Mouse (Mus musculus) megakaryocyte, embryonic 14.5 days (primary cell): ENCODE measurements at regions not wholly inside any gene's neighbourhood (a gene's known extent, or its start where the extent isn't known, plus 50 kb on each side); places are given as distances from the start of the nearest gene placed in this dataset.

Experiments
- FLI1 ChIP-seq: IDR thresholded peaks from 2 replicates; pipeline ENCODE4 v1.6.1; 2012; ENCODE audit warnings: low read length, inconsistent platforms, mixed read lengths
- GATA1 ChIP-seq: IDR thresholded peaks from 3 replicates; pipeline ENCODE4 v1.6.1; 2012; ENCODE audit warnings: mixed read lengths, low read length, inconsistent platforms, borderline replicate concordance

GRCm38 (mm10) chr8:8991026-8991425 is 300.7 kb upstream of the Arglu1 start:
- TF ChIP-seq FLI1: no peak
- no peak for TF ChIP-seq GATA1
